ENCODE assay signal across 19 mouse cellular contexts in the genomic region with DNA sequence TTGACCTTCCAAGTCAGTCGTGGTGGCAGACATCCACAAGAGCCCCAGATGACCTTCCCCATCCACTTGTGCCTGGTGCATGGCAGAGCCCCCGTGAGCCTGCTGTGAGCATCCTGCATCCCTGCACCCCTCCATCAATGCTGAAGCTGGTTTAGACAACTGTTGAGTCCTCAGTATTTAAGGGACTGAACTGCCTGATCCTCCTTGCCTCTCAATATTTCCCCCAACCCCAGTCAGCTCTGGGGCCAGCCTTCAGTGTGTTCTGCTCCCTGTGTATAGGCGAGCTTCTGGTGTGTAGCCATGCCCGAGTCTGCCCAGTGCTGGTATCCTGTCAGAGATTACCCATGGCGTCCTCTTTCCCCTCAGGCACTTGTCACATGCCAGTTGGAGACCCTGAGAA.
DNase-seq lines count a peak whose midpoint lies in the region; TF ChIP-seq lines count a peak whose summit lies in the region.
"Had no signal": no experiment of that assay in that cellular context is flagged by ENCODE, and none has a peak within 500 bp of the region (broad histone marks: within the 10 kb centered on the region; RNA-seq: fewer than 3 reads in every experiment).

No protein-coding gene starts in this region.

- no peaks in the 10 kb centered on the region for H3K36me3 ChIP-seq in myocyte (ENCODE audit: control insufficient read depth, insufficient read depth)
- H3K36me3 ChIP-seq: forebrain, embryonic 10.5 days; heart, embryonic 13.5 days; hindbrain, embryonic 10.5 days; hindbrain, embryonic 13.5 days; intestine, embryonic 15.5 days had no signal

- intact Hi-C loops in heart, postnatal 25 days (cut with DNase I): no loop called here
- intact Hi-C loops in heart, postnatal 10 days (cut with DNase I): no loop called here
- intact Hi-C loops in heart, postnatal 36 days (cut with DNase I): no loop called here

- H3ac ChIP-seq in myocyte (ENCODE audit: control insufficient read depth, insufficient read length): no peak overlapping the region

- no peaks in the 10 kb centered on the region for H3K79me2 ChIP-seq in myocyte (ENCODE audit: control insufficient read depth, insufficient read depth)

- TF ChIP-seq POLR2A in myocyte (IDR thresholded peaks at IDR 0.05; ENCODE audit: insufficient read length, low read depth): no peak

- H3K27me3 ChIP-seq in myocyte (ENCODE audit: control insufficient read depth, insufficient read depth, insufficient read length): no peaks in the 10 kb centered on the region
- H3K27me3 ChIP-seq: forebrain, embryonic 13.5 days; heart, embryonic 13.5 days; hindbrain, embryonic 13.5 days; intestine, embryonic 15.5 days had no signal

- H3K4me3 ChIP-seq in myocyte: no peak overlapping the region
- H3K4me3 ChIP-seq: forebrain, embryonic 10.5 days; forebrain, embryonic 13.5 days; heart, embryonic 13.5 days; hindbrain, embryonic 10.5 days; hindbrain, embryonic 13.5 days; intestine, embryonic 15.5 days had no signal

- peak; percentile 4 to 15 for DNase-seq in heart, adult 18-20 months
- no peak for DNase-seq in heart, postnatal 25 days (ENCODE audit: low spot score)
- DNase-seq in heart, postnatal 10 days: peak; percentile 39 to 52
- DNase-seq in heart, postnatal 36 days: no peak
- no peak for DNase-seq in MN1 (ENCODE audit: low spot score)
- DNase-seq: adrenal gland, adult 8-10 months; adrenal gland, postnatal 25 days; cerebellum, adult 18-20 months; cerebellum, adult 9-10 months; cerebellum, postnatal 14 days; kidney, adult 11 months; kidney, adult 8-10 months had no signal

- peak overlapping the region; percentile 66 for H3K4me2 ChIP-seq in myocyte (ENCODE audit: low read depth)
- H3K4me2 ChIP-seq: forebrain, embryonic 13.5 days; heart, embryonic 13.5 days; hindbrain, embryonic 13.5 days; intestine, embryonic 15.5 days had no signal

TF ChIP-seq in myocyte, 11 proteins besides CTCF, POLR2A, EP300 and RAD21:
- no peak for TF ChIP-seq CEBPB (IDR thresholded peaks at IDR 0.05; ENCODE audit: insufficient read depth, poor library complexity, severe bottlenecking)
- no peak for TF ChIP-seq SRF (IDR thresholded peaks at IDR 0.05; ENCODE audit: control insufficient read depth, insufficient read length, low read depth)
- TF ChIP-seq REST (IDR thresholded peaks at IDR 0.05; ENCODE audit: insufficient read depth, insufficient read length): no peak
- TF ChIP-seq MYOD1 (IDR thresholded peaks at IDR 0.05; ENCODE audit: control insufficient read depth in 1 of 3, insufficient read length in 2 of 3, low read depth in 2 of 3): no peak
- no peak for TF ChIP-seq POLR2AphosphoS2 (IDR thresholded peaks at IDR 0.05; ENCODE audit: insufficient read length, low read depth)
- no peak for TF ChIP-seq MAX (IDR thresholded peaks at IDR 0.05; ENCODE audit: low read depth)
- no peak for TF ChIP-seq USF1 (IDR thresholded peaks at IDR 0.05; ENCODE audit: low read depth)
- no peak for TF ChIP-seq TCF12 (IDR thresholded peaks at IDR 0.05; ENCODE audit: insufficient read depth, poor library complexity, severe bottlenecking)
- no peak for TF ChIP-seq MYOG (IDR thresholded peaks at IDR 0.05; ENCODE audit: control insufficient read depth in 1 of 3, insufficient read depth in 1 of 3, insufficient read length in 2 of 3, low read depth in 2 of 3)
- no peak for TF ChIP-seq TCF3 (IDR thresholded peaks at IDR 0.05; ENCODE audit: insufficient read length, low read depth)
- no peak for TF ChIP-seq E2F4 (IDR thresholded peaks at IDR 0.05; ENCODE audit: insufficient read depth)

Comparison
In these comparisons a context has a peak if more than half of its experiments do, and no peak if none do; other contexts are left out.
1. DNase-seq: peak in heart, adult 18-20 months (2 of 2) and heart, postnatal 10 days (2 of 2); none in heart, postnatal 25 days (single experiment), heart, postnatal 36 days (0 of 2) and MN1 (single experiment).